Mouse (Mus musculus) midbrain, embryonic 11.5 days (tissue): ENCODE measurements around the gene Plekhg1. TPM values are rescaled to one million over a fixed set of nuclear protein-coding genes. Genes with fewer than 3 reads are reported as not detected.

Experiments used
- polyA plus RNA-seq: library from polyadenylated mRNA; unstranded; fragments of >200 nt; fragmentation: Nextera tagmentation; extraction: Ambion mirVana; gene quantifications from 2 replicates; pipeline ENCODE4 v1.2.1, GENCODE M21; 2014

The Plekhg1 gene
- polyA plus RNA-seq, 1 experiment from 2014 or later: 16.8 TPM

Other genes with a start within 250 kb of the Plekhg1 start
- not detected in 2 replicates for gene Iyd, start 200.1 kb upstream of the Plekhg1 start, polyA plus RNA-seq
- gene Mthfd1l, start 232.8 kb downstream of the Plekhg1 start, polyA plus RNA-seq: 15.1 and 15.4 TPM in 2 replicates